Mouse (Mus musculus) lung, adult 2 months (tissue): ENCODE results near the gene Kcns1. TPM values are rescaled to one million over a fixed set of nuclear protein-coding genes. Genes with fewer than 3 reads are reported as not detected.

ENCODE experiments used
- DNase-seq: peaks from one replicate; pipeline ENCODE4 v3.0.0; 2022
- H3K4me1 ChIP-seq: fragments of 200-500 bp; 2 replicates; pipeline ENCODE4 v1.6.1; 2011; ENCODE audit warnings: low read length; ENCODE audit not compliant: control insufficient read depth, insufficient read depth
- H3K4me3 ChIP-seq: fragments of 200-500 bp; replicated peaks from 2 replicates; pipeline ENCODE3; 2011; ENCODE audit warnings: low read depth, mild to moderate bottlenecking, control low read depth, low read length; ENCODE audit errors: extremely low read depth
- CTCF ChIP-seq: fragments of 200-500 bp; IDR thresholded peaks from 2 replicates; pipeline ENCODE4 v1.5.1; 2011; ENCODE audit warnings: mild to moderate bottlenecking, low read length, control low read depth; ENCODE audit not compliant: insufficient read depth
- POLR2A ChIP-seq: fragments of 200-500 bp; IDR thresholded peaks from 2 replicates; pipeline ENCODE4 v1.6.1; 2011; ENCODE audit warnings: low read depth, mild to moderate bottlenecking, control low read depth, low read length, borderline replicate concordance; ENCODE audit errors: extremely low read depth
- WGBS: fragments of 180-500 bp; shearing (Covaris S2); methylation state at CpG from one replicate; pipeline ENCODE4 v1.1.7; 2018; 5-methylcytosine and 5-hydroxymethylcytosine counted together
- polyA plus RNA-seq: library from polyadenylated mRNA; depleted of rRNA; stranded (reverse); fragments of >200 nt; gene quantifications from 2 replicates; pipeline ENCODE4 v1.2.3, GENCODE M21; 2012

Kcns1 gene
- polyA plus RNA-seq, 1 experiment, result 0.21 TPM

- TF ChIP-seq POLR2A (no peak), CTCF (no peak)
- Histone ChIP-seq H3K4me3 (no peak overlapping the region), H3K4me1 (no peaks in the 10 kb centered on the region; the same call in 1 of the 2 replicates)
- no peak for DNase-seq
- WGBS, result 68% methylated on average over 5 of the region's 5 CpGs
Measured at GRCm38 (mm10) chr2:164194959-164195630, 24.2 kb upstream of the Kcns1 start.

GRCm38 (mm10) chr2:164192279-164192678 lies 21.4 kb upstream of the Kcns1 start:
- TF ChIP-seq CTCF (no peak), POLR2A (no peak)
- DNase-seq, result no peak

GRCm38 (mm10) chr2:164190576-164190975 lies 19.7 kb upstream of the Kcns1 start, which contains the start of gene Wfdc12:
Wfdc12 (minus strand) TSS chr2:164190608.
- Histone ChIP-seq H3K4me3 (no peak within 1 kb of the TSS), H3K4me1 (no peaks in the 10 kb centered on the region; the same call in 1 of the 2 replicates)
- TF ChIP-seq CTCF, result no peak
- no peak for TF ChIP-seq POLR2A
- DNase-seq, result no peak
- WGBS, result 64% methylated on average over 6 of the region's 6 CpGs

More at GRCm38 (mm10) chr2:164192279-164192678, 21.4 kb upstream of the Kcns1 start:
- Histone ChIP-seq H3K4me1 (no peaks in the 10 kb centered on the region; the same call in 1 of the 2 replicates), H3K4me3 (no peak overlapping the region)

GRCm38 (mm10) chr2:164188722-164189121 lies 17.8 kb upstream of the Kcns1 start:
- DNase-seq, result no peak
- WGBS, result 27% methylated on average over 5 of the region's 5 CpGs
- Histone ChIP-seq H3K4me3 (no peak overlapping the region), H3K4me1 (no peaks in the 10 kb centered on the region; the same call in 1 of the 2 replicates)
- peak; percentile 66 for TF ChIP-seq CTCF
- TF ChIP-seq POLR2A, result no peak

- DNase-seq, result no peak
Measured at GRCm38 (mm10) chr2:164184145-164184719, 13.3 kb upstream of the Kcns1 start.

GRCm38 (mm10) chr2:164183340-164183739 lies 12.4 kb upstream of the Kcns1 start:
- no peak for DNase-seq
- H3K4me3 ChIP-seq, result no peak overlapping the region
- TF ChIP-seq POLR2A, result no peak
- no peak for TF ChIP-seq CTCF
- 78% methylated on average over 9 of the region's 9 CpGs for WGBS
- H3K4me1 ChIP-seq, result no peaks in the 10 kb centered on the region; the same call in 1 of the 2 replicates

More at GRCm38 (mm10) chr2:164184145-164184719, 13.3 kb upstream of the Kcns1 start:
- H3K4me3 ChIP-seq, result no peak overlapping the region
- WGBS, result 47% methylated on average over 9 of the region's 9 CpGs
- TF ChIP-seq CTCF (no peak), POLR2A (no peak)
- no peaks in the 10 kb centered on the region; the same call in 1 of the 2 replicates for H3K4me1 ChIP-seq

GRCm38 (mm10) chr2:164182692-164183255 lies 11.9 kb upstream of the Kcns1 start, which contains the start of gene Wfdc5:
Wfdc5 (minus strand) TSS chr2:164182742.
- no peak for DNase-seq
- WGBS, result 70% methylated on average over 7 of the region's 7 CpGs
- no peaks in the 10 kb centered on the region; the same call in 1 of the 2 replicates for H3K4me1 ChIP-seq
- no peak within 1 kb of the TSS for H3K4me3 ChIP-seq
- TF ChIP-seq POLR2A, result no peak
- TF ChIP-seq CTCF, result no peak

GRCm38 (mm10) chr2:164180770-164181169 lies 9.9 kb upstream of the Kcns1 start:
- TF ChIP-seq CTCF (no peak), POLR2A (no peak)
- DNase-seq, result no peak
- Histone ChIP-seq H3K4me1 (no peaks in the 10 kb centered on the region; the same call in 1 of the 2 replicates), H3K4me3 (no peak overlapping the region)
- 59% methylated on average over 4 of the region's 4 CpGs for WGBS

GRCm38 (mm10) chr2:164180124-164180523 lies 9.2 kb upstream of the Kcns1 start:
- H3K4me1 ChIP-seq, result no peaks in the 10 kb centered on the region; the same call in 1 of the 2 replicates
- peak; percentile 36 for DNase-seq
- H3K4me3 ChIP-seq, result no peak overlapping the region
- 37% methylated on average over 3 of the region's 3 CpGs for WGBS
- peak; percentile 40 for TF ChIP-seq CTCF
- TF ChIP-seq POLR2A, result no peak
